Mouse (Mus musculus) limb, embryonic 11.5 days (tissue): Measurements from ENCODE around the gene Slc12a6. TPM values are rescaled to one million over a fixed set of nuclear protein-coding genes. Genes with fewer than 3 reads are reported as not detected.

Experiments used
- ATAC-seq: fragments of 200-750 bp; cut with Nextera tagmentation; 2 replicates; pipeline ENCODE4 v1.8.0; 2017; ENCODE audit warnings: low read depth; ENCODE audit not compliant: insufficient number of reproducible peaks, low FRiP score, low TSS enrichment
- DNase-seq: peaks from one replicate; pipeline ENCODE4 v3.0.0-alpha.2; 2015; ENCODE audit warnings: low spot score
- H3K27ac ChIP-seq: fragments of 300-500 bp; sonication (generic); replicated peaks from 2 replicates; pipeline ENCODE4 v1.5.1; 2014; ENCODE audit warnings: low read depth, mild to moderate bottlenecking, low read length
- H3K27me3 ChIP-seq: fragments of 300-500 bp; sonication (generic); 2 replicates; pipeline ENCODE4 v1.6.1; 2014; ENCODE audit warnings: mild to moderate bottlenecking, low read length, mixed read lengths; ENCODE audit not compliant: control insufficient read depth, insufficient read depth
- H3K36me3 ChIP-seq: fragments of 300-500 bp; sonication (generic); 2 replicates; pipeline ENCODE4 v1.6.1; 2014; ENCODE audit warnings: mild to moderate bottlenecking, low read length, moderate library complexity, mixed read lengths; ENCODE audit not compliant: control insufficient read depth, insufficient read depth
- H3K4me1 ChIP-seq: fragments of 300-500 bp; sonication (generic); 2 replicates; pipeline ENCODE4 v1.6.1; 2014; ENCODE audit warnings: low read length, mixed read lengths; ENCODE audit not compliant: control insufficient read depth, insufficient read depth
- H3K4me2 ChIP-seq: fragments of 300-500 bp; sonication (generic); 2 replicates; pipeline ENCODE4 v1.6.1; 2014; ENCODE audit warnings: low read depth, mild to moderate bottlenecking, moderate library complexity; ENCODE audit not compliant: severe bottlenecking
- H3K4me3 ChIP-seq: fragments of 300-500 bp; sonication (generic); 2 replicates; pipeline ENCODE4 v1.5.1; 2014; ENCODE audit warnings: low read depth, low read length
- H3K9ac ChIP-seq: fragments of 300-500 bp; sonication (generic); 2 replicates; pipeline ENCODE4 v1.6.1; 2014; ENCODE audit warnings: mild to moderate bottlenecking, low read length
- H3K9me3 ChIP-seq: fragments of 300-500 bp; sonication (generic); 2 replicates; pipeline ENCODE4 v1.6.1; 2016; ENCODE audit warnings: low read length; ENCODE audit not compliant: control insufficient read depth
- whole genome bisulfite sequencing: fragments of 180-500 bp; shearing (Covaris S2); extraction: QIAGEN DNeasy Blood & Tissue Kit; methylation state at CpG from one replicate; pipeline ENCODE4 v1.1.7; 2014; 5-methylcytosine and 5-hydroxymethylcytosine counted together
- polyA plus RNA-seq: library from polyadenylated mRNA; unstranded; fragments of >200 nt; fragmentation: Nextera tagmentation; extraction: Ambion mirVana; gene quantifications from 2 replicates; pipeline ENCODE4 v1.2.1, GENCODE M21; 2014

The Slc12a6 gene
- polyA plus RNA-seq, 1 experiment from 2014 or later: 9.7 TPM

- 81% methylated on average over 8 of the region's 8 CpGs for WGBS
- Histone ChIP-seq H3K36me3 (no peaks in the 10 kb centered on the region), H3K4me2 (no peak overlapping the region), H3K27ac (no peak overlapping the region), H3K9ac (no peak overlapping the region), H3K27me3 (no peaks in the 10 kb centered on the region), H3K4me1 (no peaks in the 10 kb centered on the region; the same call in 1 of the 2 replicates), H3K4me3 (no peak overlapping the region), H3K9me3 (no peaks in the 10 kb centered on the region)
- no peak for ATAC-seq
- no peak for DNase-seq
Measured at GRCm38 (mm10) chr2:112267547-112268269, 2.1 kb downstream of the Slc12a6 start.

GRCm38 (mm10) chr2:112270011-112270410, 4.4 kb downstream of the Slc12a6 start:
- Histone ChIP-seq H3K27me3 (no peaks in the 10 kb centered on the region), H3K4me2 (no peak overlapping the region), H3K36me3 (no peaks in the 10 kb centered on the region), H3K27ac (no peak overlapping the region), H3K9ac (no peak overlapping the region), H3K4me3 (no peak overlapping the region), H3K9me3 (no peaks in the 10 kb centered on the region), H3K4me1 (no peaks in the 10 kb centered on the region; the same call in 1 of the 2 replicates)
- ATAC-seq (no peak), DNase-seq (no peak)
- 89% methylated on average over 2 of the region's 2 CpGs for WGBS

GRCm38 (mm10) chr2:112272909-112273308, 7.3 kb downstream of the Slc12a6 start:
- Histone ChIP-seq H3K27ac (no peak overlapping the region), H3K9ac (no peak overlapping the region), H3K27me3 (no peaks in the 10 kb centered on the region), H3K4me3 (no peak overlapping the region), H3K4me2 (no peak overlapping the region), H3K9me3 (no peaks in the 10 kb centered on the region), H3K4me1 (no peaks in the 10 kb centered on the region), H3K36me3 (no peaks in the 10 kb centered on the region)
- DNase-seq (no peak), ATAC-seq (no peak)
- 85% methylated on average over 2 of the region's 2 CpGs for whole genome bisulfite sequencing

- Histone ChIP-seq H3K9me3 (no peaks in the 10 kb centered on the region), H3K36me3 (no peaks in the 10 kb centered on the region), H3K27ac (no peak overlapping the region), H3K4me2 (no peak overlapping the region), H3K9ac (no peak overlapping the region), H3K4me3 (no peak overlapping the region), H3K27me3 (no peaks in the 10 kb centered on the region), H3K4me1 (no peaks in the 10 kb centered on the region)
- DNase-seq (no peak), ATAC-seq (no peak)
- 94% methylated on average over 6 of the region's 6 CpGs for WGBS
Measured at GRCm38 (mm10) chr2:112273474-112273873, 7.8 kb downstream of the Slc12a6 start.

GRCm38 (mm10) chr2:112276870-112277269, 11.2 kb downstream of the Slc12a6 start:
- H3K4me3 ChIP-seq: no peak overlapping the region
- no peaks in the 10 kb centered on the region for H3K9me3 ChIP-seq
- 87% methylated on average over 3 of the region's 3 CpGs for WGBS
- DNase-seq (no peak), ATAC-seq (no peak)
- H3K4me2 ChIP-seq: no peak overlapping the region
- H3K27me3 ChIP-seq: no peaks in the 10 kb centered on the region
- H3K27ac ChIP-seq: no peak overlapping the region
- no peaks in the 10 kb centered on the region for H3K36me3 ChIP-seq
- no peaks in the 10 kb centered on the region for H3K4me1 ChIP-seq
- H3K9ac ChIP-seq: no peak overlapping the region

GRCm38 (mm10) chr2:112282846-112283245, 17.2 kb downstream of the Slc12a6 start:
- H3K4me3 ChIP-seq: no peak overlapping the region
- no peaks in the 10 kb centered on the region for H3K36me3 ChIP-seq
- ATAC-seq (no peak), DNase-seq (no peak)
- no peak overlapping the region for H3K9ac ChIP-seq
- no peaks in the 10 kb centered on the region for H3K9me3 ChIP-seq
- H3K27ac ChIP-seq: no peak overlapping the region
- no peaks in the 10 kb centered on the region for H3K27me3 ChIP-seq
- no peak overlapping the region for H3K4me2 ChIP-seq
- 90% methylated on average over 1 of the region's 1 CpGs for WGBS
- peaks cover 3% of the 10 kb centered on the region; the same call in 1 of the 2 replicates for H3K4me1 ChIP-seq

GRCm38 (mm10) chr2:112284363-112285030, 18.9 kb downstream of the Slc12a6 start:
- peak overlapping the region; percentile 36 for H3K4me3 ChIP-seq
- no peaks in the 10 kb centered on the region for H3K9me3 ChIP-seq
- H3K4me2 ChIP-seq: peak overlapping the region; percentile 74
- H3K36me3 ChIP-seq: no peaks in the 10 kb centered on the region
- DNase-seq (peak; percentile 49), ATAC-seq (peak; percentile 75; the same call in 1 of the 2 replicates)
- peaks cover 3% of the 10 kb centered on the region; the same call in 1 of the 2 replicates for H3K4me1 ChIP-seq
- H3K27me3 ChIP-seq: no peaks in the 10 kb centered on the region
- peak overlapping the region; percentile 63; the same call in 1 of the 2 replicates for H3K9ac ChIP-seq
- 3% methylated on average over 21 of the region's 21 CpGs for WGBS
- no peak overlapping the region for H3K27ac ChIP-seq

GRCm38 (mm10) chr2:112285031-112285390, 19.4 kb downstream of the Slc12a6 start:
- peak overlapping the region; percentile 36 for H3K4me3 ChIP-seq
- WGBS: 64% methylated on average over 6 of the region's 6 CpGs
- no peak for DNase-seq
- H3K4me2 ChIP-seq: peak overlapping the region; percentile 74
- no peaks in the 10 kb centered on the region for H3K9me3 ChIP-seq
- H3K27ac ChIP-seq: no peak overlapping the region
- H3K9ac ChIP-seq: no peak overlapping the region
- no peaks in the 10 kb centered on the region for H3K36me3 ChIP-seq
- peaks cover 3% of the 10 kb centered on the region; the same call in 1 of the 2 replicates for H3K4me1 ChIP-seq
- ATAC-seq: no peak
- no peaks in the 10 kb centered on the region for H3K27me3 ChIP-seq
